8 mouse cellular contexts compared by ENCODE assay signal in genomic region chr7:10325462-10325861, GRCm38 (mm10). TPM values are rescaled to one million over a fixed set of nuclear protein-coding genes. Genes with fewer than 3 reads are reported as not detected.
DNase-seq lines count a peak whose midpoint lies in the region.
"Not testable (repeated sequence)": the region's sequence is repeated elsewhere in the genome, so short reads cannot be mapped to it uniquely, and the experiment has no call there.
"Had no signal": no experiment of that assay in that cellular context is flagged by ENCODE, and none has a peak within 500 bp of the region (broad histone marks: within the 10 kb centered on the region; RNA-seq: fewer than 3 reads in every experiment).

No protein-coding gene starts in this region.

- H3K27ac ChIP-seq in ES-E14 (ENCODE audit: insufficient read depth, low read depth, low read length, poor library complexity, severe bottlenecking), result not testable (repeated sequence)

- DNase-seq in ES-E14 (ENCODE audit: low read depth, low spot score), result peak; percentile 30
- peak; percentile 48 for DNase-seq in R1 (ENCODE audit: low read depth, low spot score)
- peak; percentile 70 for DNase-seq in ZHBTc4 (ENCODE audit: low read depth, low spot score)
- DNase-seq in kidney, postnatal 4 days, result peak; percentile 2 to 3

- H3K4me3 ChIP-seq in ES-E14 (ENCODE audit: insufficient read depth in 1 of 2, low read depth in 1 of 2, low read length in 2 of 2, poor library complexity in 1 of 2, severe bottlenecking in 1 of 2), result not testable (repeated sequence)

- H3K9me3 ChIP-seq in ES-E14 (ENCODE audit: control insufficient read depth, insufficient read depth, low read depth, low read length), result not testable (repeated sequence)

- not testable (repeated sequence) for H3K4me1 ChIP-seq in ES-E14 (ENCODE audit: control insufficient read depth in 2 of 2, insufficient read depth in 2 of 2, low read length in 2 of 2, poor library complexity in 1 of 2)

- in situ Hi-C loops in ES-E14 (cut with MboI; ENCODE audit: low sequenced_read_pairs in 2 of 2, unreplicated experiment in 2 of 2), result loop anchor here in 1 of 2 experiments (5.0 kb wide), 1 partner anchor 52 kb away; no protein-coding TSS in a partner anchor

- H3K36me3 ChIP-seq in ES-E14 (ENCODE audit: control insufficient read depth, insufficient read depth, low read length, poor library complexity, severe bottlenecking), result not testable (repeated sequence)

- not testable (repeated sequence) for H3K9ac ChIP-seq in ES-E14 (ENCODE audit: insufficient read depth, low read depth, low read length, poor library complexity, severe bottlenecking)

RNA-seq across cellular contexts. Expression of gene Vmn1r66, which starts 47.7 kb away (rescaled TPM):
- not detected in 2 replicates for total RNA-seq in ES-E14 (2012; rRNA removed)
- total RNA-seq: adrenal gland, adult 2 months; adrenal gland, postnatal 10 days; adrenal gland, postnatal 36 days; forebrain, postnatal 0 days had no signal

Comparison
In these comparisons a context has a peak if more than half of its experiments do, and no peak if none do; other contexts are left out.
1. DNase-seq: peak in every context shown above with its lines; median percentile 70 in ZHBTc4; 48 in R1; 30 in ES-E14; 2 in kidney, postnatal 4 days.